Mouse (Mus musculus) olfactory bulb, adult 2 months (tissue): ENCODE results near the gene Nmur1.

ENCODE experiments used
- CTCF ChIP-seq: fragments of 200-500 bp; IDR thresholded peaks from 2 replicates; pipeline ENCODE4 v1.5.1; 2012; ENCODE audit warnings: low read depth, mild to moderate bottlenecking, low read length, moderate library complexity; ENCODE audit not compliant: insufficient read depth
- POLR2A ChIP-seq: fragments of 200-500 bp; IDR thresholded peaks from 2 replicates; pipeline ENCODE4 v1.6.1; 2012; ENCODE audit warnings: mild to moderate bottlenecking, low read depth, low read length, moderate library complexity; ENCODE audit not compliant: insufficient read depth

GRCm38 (mm10) chr1:86347716-86348045 lies 78.3 kb downstream of the Nmur1 start:
- TF ChIP-seq CTCF (no peak), POLR2A (no peak)
